Mouse (Mus musculus): ENCODE data around the gene Neu1.
"Not testable (repeated sequence)": the region's sequence is repeated elsewhere in the genome, so short reads cannot be mapped to it uniquely, and the experiment has no call there.

Neu1 gene

DNA sequence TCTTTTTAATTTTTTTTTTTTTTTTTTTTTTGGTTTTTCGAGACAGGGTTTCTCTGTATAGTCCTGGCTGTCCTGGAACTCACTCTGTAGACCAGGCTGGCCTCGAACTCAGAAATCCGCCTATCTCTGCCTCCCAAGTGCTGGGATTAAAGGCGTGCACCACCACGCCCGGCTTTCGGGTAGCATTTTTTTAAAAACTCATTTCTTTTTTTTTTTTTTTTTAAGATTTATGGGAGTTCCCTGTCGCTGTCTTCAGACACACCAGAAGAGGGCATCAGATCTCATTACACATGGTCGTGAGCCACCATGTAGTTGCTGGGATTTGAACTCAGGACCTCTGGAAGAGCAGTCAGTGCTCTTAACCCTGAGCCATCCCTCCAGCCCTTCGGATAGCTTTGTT, 29.1 kb upstream of the Neu1 start:
- DNase-seq (ENCODE audit: low spot score in 2 of 2) = not testable (repeated sequence)

DNA sequence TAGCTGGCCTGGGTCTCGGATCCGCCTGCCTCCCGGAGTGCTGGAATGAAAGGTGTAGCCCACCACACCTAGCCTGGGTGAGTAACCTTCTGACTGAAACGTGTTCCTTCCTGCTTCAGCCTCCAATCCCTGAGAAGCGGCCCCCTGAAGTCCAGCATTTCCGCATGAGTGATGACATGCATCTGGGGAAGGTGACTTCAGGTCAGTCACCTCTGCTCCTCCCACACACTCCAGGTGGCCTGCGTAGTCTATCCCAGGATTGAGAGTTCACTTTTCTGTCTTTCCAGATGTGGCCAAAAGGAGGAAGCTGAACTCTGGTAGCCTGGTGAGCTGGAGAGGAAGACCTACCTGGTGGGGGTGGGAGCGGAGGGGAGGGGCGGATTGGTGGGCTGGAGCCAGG, 28.2 kb upstream of the Neu1 start:
- no peak for DNase-seq (ENCODE audit: low spot score in 2 of 2)

DNA sequence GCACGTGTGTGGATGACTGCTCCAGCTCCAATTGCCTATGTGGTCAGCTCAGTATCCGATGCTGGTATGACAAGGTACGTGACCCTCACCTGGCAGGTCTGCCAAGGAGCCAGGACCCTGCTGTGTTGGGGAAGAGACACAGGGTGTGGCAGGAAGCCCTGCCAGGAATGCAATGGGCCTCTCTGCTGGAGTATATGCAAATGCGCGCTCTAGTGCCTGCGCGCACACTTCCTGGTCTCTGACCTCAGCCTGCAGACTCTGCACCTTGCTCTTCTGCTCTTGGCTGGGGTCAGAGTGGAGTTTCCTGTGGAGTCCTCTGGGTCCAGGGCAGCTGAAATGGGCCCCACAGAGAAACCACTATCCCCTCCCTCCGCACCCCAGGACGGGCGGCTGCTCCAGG, 20.1 kb upstream of the Neu1 start:
- DNase-seq (ENCODE audit: low spot score in 2 of 2) = peak in 1 of 2 experiments; percentile 26

DNA sequence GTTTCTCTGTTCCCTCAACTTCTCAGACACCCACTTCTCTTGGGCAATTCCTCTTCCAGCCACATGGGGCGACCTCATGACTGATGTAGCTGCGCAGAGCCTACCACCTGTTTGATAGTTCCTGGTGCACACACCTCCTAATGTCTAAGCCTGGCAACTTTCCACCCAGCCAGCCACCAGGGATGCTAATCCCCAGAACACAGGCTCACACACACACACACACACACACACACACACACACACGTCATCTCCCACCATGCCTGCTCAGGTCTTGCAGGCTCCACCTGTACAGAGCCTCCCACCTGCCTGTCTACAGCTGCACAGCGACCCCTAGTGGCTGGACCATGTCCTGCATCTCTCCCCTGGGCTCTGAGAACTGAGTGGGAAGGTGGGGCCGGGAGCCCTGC, 19.1 kb upstream of the Neu1 start:
- DNase-seq (ENCODE audit: low spot score in 2 of 2) = peak; percentile 54 to 59

DNA sequence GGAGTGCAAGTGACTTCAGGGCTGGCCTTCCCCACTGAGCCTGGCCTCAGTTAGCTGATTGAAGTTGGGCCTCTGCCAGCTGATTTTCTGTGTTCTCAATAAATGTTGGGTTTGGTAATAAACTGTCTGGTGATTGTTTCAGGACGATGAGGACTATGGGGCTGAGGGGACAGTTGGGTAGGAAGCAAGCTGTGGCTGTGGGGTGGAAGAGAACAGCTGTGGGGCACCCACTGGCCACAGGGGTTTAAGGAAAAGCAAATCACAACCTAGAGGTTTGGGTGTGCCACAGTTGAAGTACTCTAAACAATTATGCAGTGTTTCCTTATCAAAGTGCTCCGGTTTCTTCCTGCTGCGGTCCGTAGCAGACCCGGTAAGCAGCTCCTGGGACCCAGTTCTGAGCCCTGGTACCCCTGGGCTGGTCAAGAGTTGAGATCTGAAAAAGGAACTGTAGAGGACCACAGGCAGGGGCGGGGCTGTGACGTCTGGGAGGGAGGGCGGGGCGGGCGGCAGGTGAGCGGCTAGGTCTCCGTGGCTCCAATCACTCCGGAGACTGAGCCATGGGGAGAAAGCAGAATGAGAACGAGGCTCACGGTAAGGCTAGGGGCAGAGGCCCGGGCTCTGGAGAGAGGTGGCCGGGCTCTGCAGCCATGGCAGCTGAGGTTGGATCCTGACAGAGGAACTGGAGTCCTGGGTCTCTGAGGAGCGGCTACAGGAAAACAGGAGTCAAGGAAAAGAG, 17.0 kb upstream of the Neu1 start, which contains the start of gene Slc44a4:
Slc44a4 (plus strand) TSS at position 537 of the 736 bp plus-strand sequence.
- no peak for DNase-seq (ENCODE audit: low spot score in 2 of 2)

DNA sequence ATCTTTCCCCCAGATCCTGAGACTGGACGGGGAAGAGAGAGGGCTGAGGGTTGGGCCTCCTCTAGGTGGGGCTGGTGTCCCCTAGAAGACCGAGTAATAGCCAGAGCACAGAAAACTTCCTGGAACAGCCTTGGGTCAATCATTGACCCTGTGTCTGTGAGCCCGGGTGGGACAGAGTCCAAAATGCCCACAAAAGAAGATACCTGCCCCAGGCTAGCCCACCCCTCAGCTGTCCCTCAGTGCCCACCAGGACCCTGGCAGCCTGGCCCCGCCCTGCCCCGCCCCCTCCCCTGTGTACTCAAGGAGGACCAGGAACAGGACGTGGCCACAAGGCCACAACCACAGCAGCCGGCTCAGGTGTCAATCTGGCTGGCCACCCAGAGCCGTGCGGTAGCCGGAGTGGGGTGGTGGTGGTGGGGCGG, 15.6 kb upstream of the Neu1 start:
- no peak for DNase-seq (ENCODE audit: low spot score in 2 of 2)

DNA sequence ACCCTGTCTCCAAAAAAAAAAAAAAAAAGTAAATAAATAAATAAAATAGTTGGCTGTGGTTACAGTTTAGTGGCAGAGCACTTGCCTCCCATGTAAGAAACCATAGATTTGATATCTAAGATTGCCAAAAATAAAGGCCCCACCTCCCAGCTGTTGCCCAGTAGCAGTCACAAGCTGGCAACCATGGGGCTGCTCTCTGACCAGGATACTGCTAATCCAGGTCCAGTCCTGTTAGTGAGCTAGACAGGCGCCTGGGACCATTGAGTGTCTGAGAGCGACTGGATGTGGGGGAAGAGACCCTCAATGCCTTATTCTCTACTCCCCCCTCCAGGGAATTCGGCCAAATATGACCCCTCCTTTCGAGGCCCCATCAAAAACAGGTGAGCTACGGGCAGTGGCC, 14.7 kb upstream of the Neu1 start:
- DNase-seq (ENCODE audit: low spot score in 2 of 2) = no peak

DNA sequence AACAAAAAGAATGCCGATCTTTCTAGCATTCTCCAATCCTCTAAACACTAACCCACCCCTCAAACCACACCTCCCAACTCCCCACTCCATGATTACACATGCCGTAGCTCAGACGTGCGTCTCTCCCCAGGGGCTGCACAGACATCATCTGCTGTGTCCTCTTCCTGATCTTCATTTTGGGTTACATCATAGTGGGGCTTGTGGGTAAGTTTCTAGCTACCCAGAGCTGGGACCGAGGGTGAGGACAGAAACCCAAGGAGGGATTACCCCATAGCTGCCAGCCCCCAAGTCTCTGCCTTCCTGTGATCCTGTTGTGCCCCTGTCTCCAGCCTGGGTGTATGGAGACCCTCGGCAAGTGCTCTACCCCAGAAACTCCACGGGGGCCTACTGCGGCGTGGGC, 13.9 kb upstream of the Neu1 start:
- DNase-seq (ENCODE audit: low spot score in 2 of 2) = no peak

DNA sequence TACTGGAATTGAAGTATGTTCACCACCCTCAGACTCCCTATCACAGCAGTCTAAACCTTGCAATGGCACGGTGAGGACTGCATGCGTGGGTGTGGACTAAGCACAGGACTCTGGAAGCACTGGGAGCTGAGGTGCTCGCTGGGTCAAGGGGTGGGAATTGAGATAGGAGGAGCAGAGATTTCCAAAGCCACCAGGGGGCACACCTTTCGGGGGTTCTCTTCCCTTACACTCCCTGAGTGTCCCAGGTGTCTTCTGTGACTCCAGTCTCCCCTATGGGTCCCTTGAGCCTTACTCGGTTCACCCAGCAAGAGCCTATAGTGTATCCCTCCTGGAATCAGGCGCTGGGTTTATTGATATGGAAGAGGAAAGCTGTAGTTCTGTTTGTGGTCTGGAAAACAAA, 8.1 kb upstream of the Neu1 start:
- DNase-seq (ENCODE audit: low spot score in 2 of 2) = no peak

DNA sequence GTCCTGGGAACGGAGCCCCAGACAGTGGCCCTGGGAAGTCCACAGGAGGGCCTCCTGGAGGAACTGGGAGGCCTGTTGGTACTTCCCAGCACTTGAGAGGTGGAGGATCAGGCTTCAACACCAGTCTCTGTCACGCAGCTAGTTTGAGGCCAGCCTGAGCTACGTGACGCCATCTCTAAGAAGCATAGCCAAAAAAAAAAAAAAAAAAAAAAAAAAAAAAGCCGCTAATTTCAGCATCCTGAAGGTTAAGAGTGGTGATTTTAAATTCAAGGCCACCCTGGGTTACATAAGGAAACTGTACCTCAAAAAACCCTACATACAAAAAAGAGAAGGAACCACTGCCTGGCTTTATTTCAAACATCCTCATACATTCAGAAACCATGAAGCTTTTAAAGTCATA, 6.8 kb upstream of the Neu1 start:
- DNase-seq (ENCODE audit: low spot score in 2 of 2) = no peak

DNA sequence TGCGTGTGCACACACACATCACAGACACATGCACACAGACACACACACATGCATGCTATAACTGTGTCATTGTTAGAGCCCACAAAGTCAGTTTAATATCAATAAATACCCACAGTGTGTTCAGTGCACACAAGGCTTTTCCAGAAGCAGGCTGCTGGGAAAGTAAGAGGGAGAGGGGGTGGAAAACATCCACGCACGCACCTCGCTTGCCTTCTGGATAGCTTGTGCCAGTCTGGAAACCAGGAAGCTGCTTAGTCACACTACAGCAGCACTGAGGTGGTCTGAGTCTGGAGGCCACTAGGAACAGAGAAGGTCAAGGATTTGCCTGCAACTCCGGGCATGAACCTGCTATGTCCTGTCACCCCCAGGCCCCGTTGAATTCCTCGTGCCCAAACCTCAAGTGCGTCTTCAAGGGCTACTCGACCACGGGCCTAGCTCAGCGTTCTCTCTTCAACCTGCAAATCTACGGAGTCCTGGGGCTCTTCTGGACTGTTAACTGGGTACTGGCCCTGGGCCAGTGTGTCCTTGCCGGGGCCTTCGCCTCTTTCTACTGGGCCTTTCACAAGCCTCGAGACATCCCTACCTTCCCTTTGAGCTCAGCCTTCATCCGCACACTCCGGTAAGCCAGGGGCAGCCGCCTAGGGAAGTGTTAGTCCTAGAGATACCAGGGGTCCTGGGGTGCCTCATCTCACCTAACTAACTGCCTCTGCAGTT, 3.6 kb upstream of the Neu1 start:
- no peak for DNase-seq (ENCODE audit: low spot score in 2 of 2)

DNA sequence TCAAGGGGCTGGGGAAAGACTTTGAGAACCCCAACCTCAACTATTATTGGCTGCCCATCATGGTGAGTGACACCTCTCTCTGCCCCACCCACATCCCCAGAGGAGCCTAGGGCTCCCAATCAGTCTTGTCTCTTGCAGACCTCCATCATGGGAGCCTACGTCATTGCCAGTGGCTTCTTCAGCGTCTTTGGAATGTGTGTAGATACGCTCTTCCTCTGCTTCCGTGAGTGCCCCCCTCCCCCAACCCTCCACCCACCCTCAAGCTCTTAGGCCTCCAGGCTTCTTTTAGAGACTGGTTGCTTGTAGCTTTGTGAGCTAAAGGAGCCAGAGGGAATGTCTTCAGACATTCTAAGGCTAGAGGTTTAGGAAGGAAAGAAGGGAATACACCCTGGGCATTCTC, 2.2 kb upstream of the Neu1 start:
- no peak for DNase-seq (ENCODE audit: low spot score in 2 of 2)

DNA sequence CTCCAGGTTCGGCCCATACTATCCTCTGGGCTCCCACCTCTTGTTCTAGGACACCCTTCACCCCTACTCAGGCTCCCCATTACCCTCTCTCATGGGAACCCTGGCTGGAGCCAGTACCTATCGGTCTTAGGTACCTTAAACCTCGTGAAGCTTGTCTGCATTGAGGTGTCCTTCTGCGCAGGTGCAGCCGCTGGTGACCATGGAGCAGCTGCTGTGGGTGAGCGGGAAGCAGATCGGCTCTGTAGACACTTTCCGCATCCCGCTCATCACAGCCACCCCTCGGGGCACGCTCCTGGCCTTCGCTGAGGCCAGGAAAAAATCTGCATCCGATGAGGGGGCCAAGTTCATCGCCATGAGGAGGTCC, 664 bp downstream of the Neu1 start:
- DNase-seq (ENCODE audit: low spot score in 2 of 2) = peak in 1 of 2 experiments; percentile 63

DNA sequence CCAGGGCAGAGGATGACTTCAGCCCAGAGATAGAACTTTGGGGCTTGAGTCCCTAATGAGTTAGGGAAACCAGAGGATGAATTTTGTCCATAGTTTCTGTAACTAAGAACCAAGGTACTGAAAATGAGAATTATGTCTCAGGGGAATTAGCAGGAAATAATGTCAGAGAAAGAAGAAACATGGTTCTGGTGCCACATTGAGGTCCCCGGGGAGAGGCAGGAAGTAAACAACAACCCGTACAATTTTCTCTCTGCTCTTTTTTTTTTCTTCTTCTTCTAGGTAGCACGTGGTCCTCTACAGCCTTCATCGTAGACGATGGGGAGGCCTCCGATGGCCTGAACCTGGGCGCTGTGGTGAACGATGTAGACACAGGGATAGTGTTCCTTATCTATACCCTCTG, 1.2 kb downstream of the Neu1 start:
- no peak for DNase-seq (ENCODE audit: low spot score in 2 of 2)

DNA sequence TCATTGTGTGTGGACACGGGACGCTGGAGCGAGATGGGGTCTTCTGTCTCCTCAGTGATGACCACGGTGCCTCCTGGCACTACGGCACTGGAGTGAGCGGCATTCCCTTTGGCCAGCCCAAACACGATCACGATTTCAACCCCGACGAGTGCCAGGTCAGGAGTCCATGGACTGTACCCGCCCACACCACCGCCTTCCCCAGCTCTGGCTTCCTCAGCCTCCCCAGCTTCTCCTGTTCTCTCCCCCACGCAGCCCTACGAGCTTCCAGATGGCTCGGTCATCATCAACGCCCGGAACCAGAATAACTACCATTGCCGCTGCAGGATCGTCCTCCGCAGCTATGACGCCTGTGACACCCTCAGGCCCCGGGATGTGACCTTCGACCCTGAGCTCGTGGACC, 3.0 kb downstream of the Neu1 start:
- DNase-seq (ENCODE audit: low spot score in 2 of 2) = no peak

DNA sequence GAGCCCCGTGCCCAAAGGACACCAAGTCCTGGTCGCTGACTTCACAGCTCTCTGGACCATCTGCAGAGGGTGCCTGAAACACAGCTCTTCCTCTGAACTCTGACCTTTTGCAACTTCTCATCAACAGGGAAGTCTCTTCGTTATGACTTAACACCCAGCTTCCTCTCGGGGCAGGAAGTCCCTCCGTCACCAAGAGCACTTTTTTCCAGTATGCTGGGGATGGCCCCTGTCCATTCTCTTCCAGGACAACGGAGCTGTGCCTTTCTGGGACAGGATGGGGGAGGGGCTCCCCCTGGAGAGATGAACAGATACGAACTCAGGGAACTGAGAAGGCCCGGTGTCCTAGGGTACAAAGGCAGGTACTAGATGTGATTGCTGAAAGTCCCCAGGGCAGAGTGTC, 3.8 kb downstream of the Neu1 start:
- DNase-seq (ENCODE audit: low spot score in 2 of 2) = no peak

DNA sequence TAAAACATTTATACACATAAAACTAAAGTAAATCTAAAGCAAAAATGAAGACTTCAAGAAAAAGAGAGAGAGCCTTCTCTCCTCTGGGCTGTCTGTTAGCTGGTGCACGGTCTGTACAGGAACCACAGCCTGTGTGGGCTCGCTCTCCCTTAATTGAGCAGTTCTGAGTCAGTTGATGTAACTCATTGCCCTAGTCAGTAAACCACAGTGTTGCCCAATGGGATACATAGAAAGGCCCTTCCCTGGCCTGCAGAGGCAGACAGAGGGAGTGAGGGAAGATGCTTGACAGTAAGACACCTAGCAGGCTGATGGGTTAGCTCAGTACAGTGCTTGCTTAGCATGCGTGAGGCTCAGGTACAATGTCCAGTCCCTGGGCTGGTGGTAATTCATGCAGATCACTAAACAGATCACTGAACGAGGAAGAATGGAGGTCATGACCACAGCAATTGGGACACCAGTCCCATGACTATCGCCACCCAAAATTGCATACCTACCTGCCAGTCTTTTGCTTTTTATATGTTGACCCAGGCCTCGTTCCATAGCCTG, 7.0 kb downstream of the Neu1 start:
- DNase-seq (ENCODE audit: low spot score in 2 of 2) = no peak

DNA sequence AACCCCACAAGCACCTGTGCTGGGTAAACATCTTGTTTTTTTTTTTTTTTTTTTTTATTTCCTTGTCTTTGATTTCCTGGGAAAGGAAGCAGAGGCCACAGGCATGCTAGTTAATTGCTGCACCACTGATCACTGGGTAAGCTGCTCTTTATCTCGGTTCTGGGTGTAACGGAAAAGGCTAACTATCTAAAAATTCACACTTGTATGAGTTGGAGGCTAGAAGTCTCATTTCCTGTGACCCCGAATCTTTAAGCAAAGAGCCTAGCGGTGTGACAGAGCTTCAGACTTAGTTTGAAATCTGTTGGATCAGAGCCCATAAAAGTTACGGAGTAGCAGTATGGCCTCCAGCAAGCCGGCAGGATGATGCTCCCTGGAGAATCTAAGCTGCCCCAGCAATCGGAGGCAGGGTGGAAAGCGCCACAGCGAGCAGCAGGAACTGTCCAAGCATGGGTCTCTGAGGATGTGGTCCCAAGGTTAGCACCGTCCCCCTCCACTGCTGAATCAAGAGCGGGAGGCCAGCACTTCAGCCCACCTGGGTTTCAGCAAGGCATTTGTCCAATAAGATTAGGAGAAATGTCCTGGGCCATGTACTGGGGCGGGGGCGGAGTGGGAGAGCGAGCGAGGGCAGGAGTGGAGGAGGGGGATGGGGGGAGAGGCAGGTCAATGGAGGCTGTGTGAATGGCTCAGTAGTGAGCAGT, 10.4 kb downstream of the Neu1 start:
- no peak for DNase-seq (ENCODE audit: low spot score in 2 of 2)

DNA sequence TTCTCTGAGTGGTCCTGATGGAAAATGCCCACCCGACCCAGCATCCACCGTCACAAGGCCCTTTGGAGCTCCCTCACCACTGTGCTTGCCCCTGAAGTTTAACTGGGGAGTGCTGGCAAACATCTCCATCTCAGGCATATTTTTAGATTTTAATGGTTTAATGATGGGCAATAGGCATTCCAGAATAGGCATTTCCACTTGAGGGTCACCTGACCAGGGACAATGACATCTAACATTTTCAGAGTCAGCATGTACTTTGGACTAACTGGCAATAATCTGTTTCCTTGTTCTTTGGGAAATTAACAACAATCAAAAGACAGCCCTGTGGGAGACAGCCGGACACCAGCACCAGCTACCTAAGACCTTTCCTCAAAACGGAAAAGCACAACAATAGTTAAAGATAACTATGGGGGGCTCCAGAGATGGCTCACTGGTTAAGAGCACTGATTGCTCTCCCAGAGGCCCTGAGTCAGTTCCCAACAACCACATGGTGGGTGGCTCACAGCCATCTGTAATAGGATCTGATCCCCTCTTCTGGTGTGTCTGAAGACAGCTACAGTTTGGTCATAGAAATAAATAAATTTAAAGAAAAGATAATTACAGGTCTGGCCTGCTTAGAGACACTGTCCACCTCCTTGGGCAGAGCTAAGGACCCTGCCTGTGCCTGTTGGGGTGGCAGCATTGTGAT, 12.2 kb downstream of the Neu1 start:
- no peak for DNase-seq (ENCODE audit: low spot score in 2 of 2)

DNA sequence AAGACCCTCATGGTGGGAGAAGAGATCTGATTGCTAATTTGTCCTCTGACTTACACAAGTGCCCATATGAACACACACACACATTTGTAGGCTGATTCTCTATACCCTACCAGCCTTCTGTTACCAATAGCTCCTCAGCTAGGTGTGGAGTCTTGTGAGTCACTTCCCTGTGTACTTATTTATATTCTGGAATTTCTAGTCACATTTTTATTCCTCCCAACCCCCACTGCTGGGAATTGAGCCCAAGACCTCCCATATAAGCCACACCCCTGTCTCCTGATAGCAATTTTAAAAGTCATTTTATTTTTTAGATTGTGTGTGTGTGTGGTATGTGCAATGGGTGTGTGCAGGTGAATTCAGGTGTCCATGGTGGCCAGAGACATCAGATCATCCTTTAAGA, 13.3 kb downstream of the Neu1 start:
- DNase-seq (ENCODE audit: low spot score in 2 of 2) = no peak

DNA sequence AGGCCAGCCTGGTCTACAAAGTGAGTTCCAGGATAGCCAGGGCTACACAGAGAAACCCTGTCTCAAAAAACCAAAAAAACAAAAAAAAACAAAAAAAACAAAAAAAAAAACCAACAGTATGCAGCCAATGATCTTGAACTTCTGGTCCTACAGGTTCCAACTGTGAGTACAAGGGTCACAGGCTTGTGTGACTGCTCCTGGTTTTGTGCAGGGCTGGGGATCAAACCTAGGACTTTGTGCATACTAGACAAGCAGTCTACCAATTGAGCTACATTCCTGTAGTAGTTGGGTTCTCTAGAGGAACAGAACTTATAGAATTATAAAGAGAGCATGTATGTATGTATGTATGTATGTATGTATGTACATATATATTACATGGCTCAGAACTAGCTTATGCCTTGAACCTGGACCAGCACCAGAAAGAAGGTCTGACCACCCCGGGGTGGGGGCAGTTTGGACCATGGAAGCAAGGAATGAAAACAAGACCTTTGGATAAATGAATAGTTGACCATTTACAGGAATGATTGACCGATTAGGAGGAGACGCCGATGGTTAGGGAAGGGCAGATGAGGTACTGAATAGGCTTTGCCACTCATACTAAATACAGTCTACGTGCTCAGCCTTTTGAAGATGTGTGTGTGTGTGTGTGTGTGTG, 15.6 kb downstream of the Neu1 start:
- DNase-seq (ENCODE audit: low spot score in 2 of 2) = no peak

DNA sequence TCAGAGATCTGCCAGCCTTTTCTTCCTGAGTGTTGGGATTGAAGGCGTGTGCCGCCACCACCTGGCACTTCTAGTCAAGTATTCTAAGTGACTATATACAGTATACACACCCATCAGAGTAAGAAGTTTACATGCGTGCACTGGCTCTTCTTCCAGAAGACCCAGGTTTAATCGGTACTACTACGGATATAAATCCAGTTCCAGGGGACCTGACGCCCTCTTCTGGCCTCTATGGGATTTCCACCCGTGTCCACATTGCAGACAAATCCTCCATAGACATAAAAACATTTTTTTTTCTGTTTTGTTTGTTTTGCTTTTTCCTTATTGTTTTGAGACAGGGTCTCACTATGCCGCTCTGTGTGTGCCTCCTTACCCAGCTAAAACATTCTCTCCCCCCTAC, 16.6 kb downstream of the Neu1 start:
- no peak for DNase-seq (ENCODE audit: low spot score in 2 of 2)

Data from right cerebral cortex, postnatal 10 days (tissue).